Mouse (Mus musculus) ES-E14 (cell line): ENCODE results near the gene Emsy.

Experiments used
- CHD2 ChIP-seq: IDR thresholded peaks from 2 replicates; pipeline ENCODE4 v1.6.1; 2014; ENCODE audit warnings: mild to moderate bottlenecking, low read depth, low read length, inconsistent platforms
- HCFC1 ChIP-seq: IDR thresholded peaks from 2 replicates; pipeline ENCODE4 v1.6.1; 2012; ENCODE audit warnings: low read length, inconsistent platforms, borderline replicate concordance; ENCODE audit not compliant: insufficient read depth
- MAFK ChIP-seq: IDR thresholded peaks from 2 replicates; pipeline ENCODE4 v1.6.1; 2014; ENCODE audit warnings: mild to moderate bottlenecking, low read depth, low read length, inconsistent platforms; ENCODE audit not compliant: insufficient read depth
- ZC3H11A ChIP-seq: IDR thresholded peaks from 2 replicates; pipeline ENCODE4 v1.6.1; 2012; ENCODE audit warnings: low read depth, mild to moderate bottlenecking, inconsistent platforms, low read length, borderline replicate concordance
- ZNF384 ChIP-seq: IDR thresholded peaks from 2 replicates; pipeline ENCODE4 v1.6.1; 2012; ENCODE audit warnings: low read depth, low read length, inconsistent platforms

DNA sequence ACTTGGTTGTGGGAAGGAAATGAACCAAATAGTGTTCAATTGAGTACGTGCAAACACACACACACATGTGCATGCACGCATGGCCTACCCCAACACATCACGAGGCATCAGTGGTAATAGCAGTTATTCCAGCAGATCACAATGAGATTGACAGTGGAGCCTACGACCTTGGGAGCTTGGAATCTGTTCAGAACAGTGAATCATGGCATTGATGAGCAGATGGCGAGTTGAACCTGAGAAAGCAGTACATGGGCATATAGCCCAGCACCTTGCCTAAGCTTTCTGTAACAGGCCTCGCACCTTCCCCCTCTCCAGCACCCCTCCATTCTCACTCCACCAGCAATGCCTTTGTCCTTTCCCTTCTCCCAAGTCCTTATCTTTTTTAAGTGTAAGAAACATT, 9.1 kb upstream of the Emsy start:
- TF ChIP-seq HCFC1 (no peak), MAFK (no peak), ZNF384 (no peak), CHD2 (no peak), ZC3H11A (no peak)
